Mouse (Mus musculus): ENCODE measurements around the gene Naa15.

DNA sequence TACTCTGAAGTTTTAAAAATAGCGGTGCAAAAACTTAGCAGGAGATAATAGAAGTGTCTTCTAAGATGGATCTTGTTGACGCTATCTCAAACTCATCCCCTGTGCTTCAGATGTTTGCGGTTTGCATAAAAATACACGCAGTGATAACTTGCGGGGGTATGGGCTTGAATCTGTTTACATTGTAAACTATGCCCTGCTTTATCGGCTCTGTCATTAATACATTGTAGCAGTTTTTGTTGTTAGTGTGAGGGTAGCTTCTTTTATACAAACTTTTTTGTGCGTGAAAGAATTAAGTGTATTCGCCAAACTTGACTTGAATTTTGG lies 2.1 kb downstream of the Naa15 start:
- TF ChIP-seq CTCF (IDR thresholded peaks at IDR 0.05; ENCODE audit: low read depth): no peak
- no peak for TF ChIP-seq EP300 (IDR thresholded peaks at IDR 0.05; ENCODE audit: low read depth)

Measured in liver, embryonic 14.5 days (tissue).